Mouse (Mus musculus): Measurements from ENCODE around the gene Cplx3. TPM values are rescaled to one million over a fixed set of nuclear protein-coding genes. Genes with fewer than 3 reads are reported as not detected.

The Cplx3 gene
- total RNA-seq (2021): not detected
- long read RNA-seq, experiment 1: 0 reads
- long read RNA-seq, experiment 2: 0 reads

GRCm38 (mm10) chr9:57606139-57606851, at the start of gene Cplx3:
Cplx3 (minus strand) TSS chr9:57606281.
- peak in 1 of 2 experiments; percentile 54 for DNase-seq

GRCm38 (mm10) chr9:57655749-57656148, 49.7 kb upstream of the Cplx3 start:
- peak; percentile 92 to 98 for DNase-seq

GRCm38 (mm10) chr9:57654966-57655365, 48.9 kb upstream of the Cplx3 start:
- DNase-seq: no peak

- DNase-seq: no peak
These were observed 47.2 kb upstream of the Cplx3 start, which contains the start of gene Csk for GRCm38 (mm10) chr9:57653283-57653682. Csk (minus strand) TSS chr9:57653631.

- DNase-seq: no peak
These were observed 46.8 kb upstream of the Cplx3 start for GRCm38 (mm10) chr9:57652855-57653254.

GRCm38 (mm10) chr9:57652351-57652750, 46.3 kb upstream of the Cplx3 start:
- peak in 1 of 2 experiments; percentile 39 for DNase-seq

GRCm38 (mm10) chr9:57650786-57651311, 44.8 kb upstream of the Cplx3 start:
- DNase-seq: peak in 1 of 2 experiments; percentile 65

DNA sequence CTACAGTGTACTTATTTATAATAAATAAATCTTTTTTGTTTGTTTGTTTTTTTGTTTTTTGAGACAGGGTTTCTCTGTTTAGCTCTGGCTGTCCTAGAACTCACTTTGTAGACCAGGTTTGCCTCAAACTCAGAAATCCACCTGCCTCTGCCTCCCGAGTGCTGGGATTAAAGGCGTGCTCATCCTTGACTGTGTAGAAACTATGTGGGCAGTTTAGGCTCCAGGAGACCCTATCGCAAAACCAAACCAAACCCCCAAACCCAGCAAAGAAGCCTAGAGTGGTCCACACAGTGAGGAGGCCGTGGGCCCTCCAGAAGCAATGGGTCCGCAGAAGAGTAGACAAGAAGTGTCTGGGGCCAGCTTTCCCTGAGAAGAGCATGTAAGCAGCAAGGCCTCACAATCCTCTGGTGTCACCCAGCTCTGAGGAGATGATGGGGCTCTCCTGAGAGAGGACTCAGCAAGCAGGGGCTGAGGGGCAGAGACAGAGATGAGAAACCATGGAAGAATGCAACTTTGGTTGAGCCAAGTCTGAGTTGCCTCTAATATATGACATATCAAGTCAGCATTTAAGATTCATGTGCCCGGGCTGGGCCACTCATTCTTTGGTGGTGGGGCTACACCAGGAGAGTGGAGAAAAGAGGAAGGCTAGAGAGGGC, 44.2 kb upstream of the Cplx3 start:
- no peak for DNase-seq

GRCm38 (mm10) chr9:57647286-57648108, 41.4 kb upstream of the Cplx3 start:
- DNase-seq: no peak

DNA sequence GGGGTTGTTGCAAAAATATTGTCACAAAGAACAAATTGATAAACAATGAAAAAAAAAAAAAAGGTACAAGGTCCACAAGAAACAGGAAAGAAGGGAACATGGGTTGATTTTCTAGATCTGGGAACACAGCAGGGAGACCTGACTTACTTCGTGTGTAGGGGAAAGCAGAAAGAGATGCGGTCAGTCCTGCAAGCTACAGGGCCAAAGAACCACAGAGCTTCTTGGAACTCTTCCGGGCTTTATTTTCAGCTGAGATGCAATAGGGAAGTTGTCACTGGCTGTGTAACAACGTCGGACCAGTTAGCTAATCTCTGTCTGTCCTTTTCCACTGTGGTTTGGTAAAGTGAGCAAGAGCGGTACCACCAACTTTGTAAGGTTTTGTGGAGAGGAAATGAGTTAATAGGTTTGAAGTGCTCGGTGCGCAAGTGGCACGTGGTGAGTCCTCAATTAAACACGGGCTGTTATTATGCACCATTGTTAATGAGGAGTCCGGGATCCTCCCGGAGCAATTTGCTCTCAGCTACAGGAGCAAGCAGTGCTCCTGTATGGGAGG, 40.5 kb upstream of the Cplx3 start:
- DNase-seq: peak; percentile 32 to 63

DNA sequence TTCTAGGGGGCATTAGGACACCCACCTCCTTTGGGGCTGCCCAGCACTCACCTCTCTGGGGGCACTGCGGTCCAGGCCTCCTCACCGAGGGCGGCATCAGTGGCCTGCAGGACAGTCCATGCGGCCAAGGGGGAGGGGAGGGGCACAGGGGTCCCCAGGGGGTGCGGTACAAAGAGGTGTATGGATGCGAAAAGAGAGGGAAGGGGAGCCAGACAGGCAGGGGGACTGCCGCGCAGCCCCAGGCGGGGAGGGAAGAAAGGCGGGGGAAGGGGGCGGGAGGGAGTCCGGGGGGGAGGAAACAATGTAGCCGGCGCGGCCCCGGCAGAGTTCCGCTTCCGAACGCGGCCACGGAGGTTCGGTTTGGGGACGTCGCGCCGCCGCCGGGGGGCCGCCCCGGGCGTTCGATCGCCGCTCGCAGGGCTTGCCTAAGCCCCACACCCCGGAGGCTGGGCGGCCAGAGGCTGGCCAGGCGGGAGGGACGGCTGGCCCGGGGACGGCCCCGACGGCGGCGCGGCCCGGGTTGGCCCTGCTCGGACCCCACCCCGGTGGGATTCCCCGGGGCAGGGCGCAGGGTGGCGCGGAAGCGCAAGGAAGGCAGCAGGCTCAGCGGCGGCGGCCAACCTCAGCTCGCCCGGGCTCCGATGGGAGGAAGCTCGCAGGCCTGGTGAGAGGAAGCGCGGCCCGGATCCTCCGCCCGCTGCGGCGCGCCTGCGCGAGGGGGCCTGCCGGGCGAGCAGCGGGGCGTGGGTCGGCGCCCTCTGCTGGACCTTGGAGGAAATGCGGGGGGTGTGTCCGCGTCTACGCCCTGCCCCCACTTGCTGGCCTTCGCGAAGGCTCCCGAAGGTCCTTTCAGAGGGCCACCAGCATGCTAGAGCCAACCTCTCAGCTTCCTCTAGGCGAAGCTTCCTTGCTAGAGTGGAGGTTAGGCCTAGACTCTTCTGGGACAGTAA, 39.1 kb upstream of the Cplx3 start:
- DNase-seq: peak; percentile 94 to 95

- peak in 1 of 2 experiments; percentile 43 for DNase-seq
These were observed 38.4 kb upstream of the Cplx3 start for GRCm38 (mm10) chr9:57644442-57644943.

GRCm38 (mm10) chr9:57643856-57644180, 37.7 kb upstream of the Cplx3 start:
- peak in 1 of 2 experiments; percentile 40 for DNase-seq

DNA sequence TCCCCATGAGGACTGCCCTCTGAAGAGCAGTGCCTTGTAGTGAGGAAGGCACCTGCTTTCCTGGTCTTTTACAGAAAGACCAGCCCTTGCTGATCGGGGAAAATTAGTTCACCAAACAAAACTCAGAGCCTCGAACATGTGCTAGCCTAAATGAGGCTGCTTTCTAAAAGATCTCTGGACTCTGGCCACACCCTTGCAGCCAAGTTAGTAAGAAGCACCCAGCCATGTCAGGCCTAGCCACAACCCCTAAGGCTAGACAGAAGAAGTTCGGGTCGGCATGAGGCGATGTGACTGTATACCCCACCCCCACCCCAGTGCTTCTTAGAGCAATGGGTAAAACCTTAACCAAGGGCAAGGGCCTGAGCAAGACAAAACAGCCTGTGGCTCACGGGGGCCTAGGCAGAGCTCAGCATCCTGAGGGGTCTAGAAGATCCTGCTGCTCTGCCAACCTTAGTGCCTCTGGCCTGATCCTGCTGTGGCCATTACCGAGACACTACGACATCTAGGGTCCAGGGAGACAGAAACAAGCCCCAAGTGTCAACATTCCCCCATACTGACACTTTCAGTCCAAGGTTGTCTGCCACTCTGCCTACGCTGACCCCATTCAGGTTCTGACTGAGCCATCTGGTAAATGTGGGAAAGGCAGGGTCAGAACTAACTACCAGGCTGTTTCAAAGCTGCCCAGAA, 37.2 kb upstream of the Cplx3 start:
- DNase-seq: no peak

DNA sequence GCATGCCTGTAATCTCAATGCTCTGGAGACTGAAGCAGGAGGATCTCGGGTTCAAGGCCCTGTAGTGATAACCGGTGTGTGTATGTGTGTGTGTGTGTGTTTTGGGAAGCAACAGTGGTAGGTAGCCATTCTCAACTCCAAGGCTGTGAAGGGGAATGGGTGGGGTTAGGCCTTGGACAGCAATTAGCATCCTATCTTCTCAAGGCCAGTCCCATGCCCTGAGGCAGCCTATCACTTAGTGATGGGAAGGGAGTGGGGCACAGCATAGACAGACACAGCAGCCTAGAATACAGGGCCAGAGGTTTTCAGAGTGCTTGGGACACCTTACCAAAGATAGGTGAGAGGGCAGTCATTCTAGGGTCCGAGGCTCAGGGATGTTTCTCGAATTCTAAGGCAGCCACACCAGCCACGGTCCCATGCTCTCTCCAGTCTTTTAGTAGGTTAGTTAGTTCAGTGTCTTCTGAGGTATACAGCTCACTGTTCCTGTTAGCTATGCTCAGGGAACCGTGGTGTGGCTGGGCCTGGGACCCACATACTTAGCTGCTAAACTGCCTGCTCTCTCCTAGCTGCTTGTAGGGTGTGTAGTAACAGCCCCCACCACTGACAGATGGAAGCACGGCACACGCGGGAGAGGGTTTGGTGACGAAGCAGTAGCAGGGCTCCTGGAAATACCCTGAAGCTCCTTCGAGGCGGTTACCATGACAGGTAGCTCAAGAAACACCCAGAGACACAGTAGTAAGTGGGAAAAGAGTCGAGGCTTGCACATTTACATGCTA, 35.9 kb upstream of the Cplx3 start:
- no peak for DNase-seq

- no peak for DNase-seq
These were observed 34.9 kb upstream of the Cplx3 start for GRCm38 (mm10) chr9:57641022-57641421.

GRCm38 (mm10) chr9:57640384-57640783, 34.3 kb upstream of the Cplx3 start:
- DNase-seq: peak; percentile 75 to 91

- DNase-seq: no peak
These were observed 33.7 kb upstream of the Cplx3 start for GRCm38 (mm10) chr9:57639661-57640328.

Measured in heart, adult 18-20 months (tissue).